Mouse (Mus musculus) ES-Bruce4 (cell line): ENCODE data around the gene Nxnl1.

Experiments
- CTCF ChIP-seq: IDR thresholded peaks from one replicate; pipeline ENCODE4 v1.8.1; 2011; ENCODE audit warnings: low read depth, low read length
- POLR2A ChIP-seq: IDR thresholded peaks from one replicate; pipeline ENCODE4 v1.8.1; 2011; ENCODE audit warnings: low read length; ENCODE audit not compliant: insufficient read depth

DNA sequence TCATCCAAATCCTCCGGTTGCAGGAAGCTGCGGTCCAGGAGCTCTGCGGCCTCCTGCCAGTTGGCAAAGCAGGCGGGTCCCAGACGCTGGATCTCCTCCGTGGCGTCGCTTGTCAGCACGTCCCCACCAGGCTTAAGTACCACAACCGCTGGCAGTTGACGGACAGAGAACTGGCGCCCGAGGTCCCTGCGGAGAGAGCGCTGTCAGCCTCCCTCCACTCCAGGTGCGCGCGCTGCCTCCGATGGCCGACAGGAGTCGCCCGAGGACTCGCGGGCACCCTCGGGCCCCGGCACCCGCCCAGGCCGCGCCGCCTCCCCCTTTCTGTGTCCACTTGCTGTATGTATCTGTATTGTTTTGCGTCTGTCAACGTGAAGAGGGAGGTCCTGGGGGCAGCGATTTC, 3.6 kb downstream of the Nxnl1 start:
- TF ChIP-seq CTCF = peak; percentile 75
- TF ChIP-seq POLR2A = no peak
